Comparison of ENCODE assay signal across 18 mouse cellular contexts in the genomic region with DNA sequence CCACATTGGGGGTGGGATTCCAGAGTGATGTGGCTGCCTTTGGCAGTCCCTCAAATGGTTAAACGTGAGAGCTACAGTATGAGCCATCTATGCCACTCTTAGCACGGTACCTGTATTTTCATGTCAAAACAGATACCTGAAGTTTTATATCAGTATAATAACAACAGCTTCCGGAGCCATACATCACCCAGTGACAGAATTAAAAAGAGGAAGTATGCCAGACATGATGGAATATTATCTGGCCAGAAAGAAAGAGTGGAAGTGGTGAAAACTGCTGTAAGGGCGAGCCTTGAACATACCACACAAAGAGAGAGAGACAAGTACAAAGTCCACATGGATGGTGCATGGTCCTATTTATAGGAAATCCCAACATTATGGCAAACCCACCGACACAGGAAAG. TPM values are rescaled to one million over a fixed set of nuclear protein-coding genes. Genes with fewer than 3 reads are reported as not detected.
A peak's percentile ranks its signal among the peaks of the same experiment; 100 is the strongest.
DNase-seq lines count a peak whose midpoint lies in the region; ATAC-seq lines count a peak whose summit lies in the region.
"Had no signal": no experiment of that assay in that cellular context is flagged by ENCODE, and none has a peak within 500 bp of the region (broad histone marks: within the 10 kb centered on the region; RNA-seq: fewer than 3 reads in every experiment).

No protein-coding gene starts in this region.

- peak; percentile 19 for DNase-seq in 416B (ENCODE audit: low read depth)
- peak; percentile 75 for DNase-seq in MEL-GATA-1-ER (ENCODE audit: extremely low read depth, low read depth)
- DNase-seq in gastrocnemius, postnatal 4 days (ENCODE audit: low spot score in 2 of 2) = no peak
- DNase-seq in kidney, postnatal 14 days = no peak
- DNase-seq: adrenal gland, adult 2 months; adrenal gland, postnatal 10 days; adrenal gland, postnatal 25 days; cerebellum, adult 11 months; cerebellum, adult 18-20 months; cerebellum, adult 8-10 months; cerebellum, adult 9-11 months; cerebellum, postnatal 14 days; cerebellum, postnatal 36 days; embryo, embryonic 11 days had no signal

- ATAC-seq in megakaryocyte progenitor cell, adult 5-6 weeks (replicated peaks; ENCODE audit: poor library complexity) = 0 out of 2 replicates have a peak, but pooled peaks have one; percentile 7
- ATAC-seq: forebrain, embryonic 14.5 days; forebrain, embryonic 16.5 days had no signal

RNA-seq across cellular contexts. Expression of a gene that starts 22.6 kb away (rescaled TPM):
- not detected in 2 replicates for total RNA-seq in megakaryocyte progenitor cell, adult 5-6 weeks (2015)
- not detected in 2 replicates for total RNA-seq in megakaryocyte progenitor cell, adult 5-6 weeks (2017)
- 10 to 100 TPM; 12.4 to 13.8 TPM for total RNA-seq in gastrocnemius, postnatal 4 days (2021)
- total RNA-seq: common myeloid progenitor, adult 5-6 weeks had no signal

RNA-seq across cellular contexts. Expression of a gene that starts 32.2 kb away (rescaled TPM):
- total RNA-seq in megakaryocyte progenitor cell, adult 5-6 weeks (2015) = 20.7 and 22.1 TPM in 2 replicates
- total RNA-seq in megakaryocyte progenitor cell, adult 5-6 weeks (2017) = 31.9 and 32.2 TPM in 2 replicates
- 10 to 100 TPM; 22.6 to 24.3 TPM for total RNA-seq in gastrocnemius, postnatal 4 days (2021)

Comparison
In these comparisons a context has a peak if more than half of its experiments do, and no peak if none do; other contexts are left out.
1. DNase-seq: peak in 416B (single experiment) and MEL-GATA-1-ER (single experiment); none in gastrocnemius, postnatal 4 days (0 of 2) and kidney, postnatal 14 days (single experiment).
2. RNA of a gene that starts 22.6 kb away (total RNA-seq): 12.4 to 13.8 TPM in gastrocnemius, postnatal 4 days; not detected in megakaryocyte progenitor cell, adult 5-6 weeks; every median in the first group is over 10 times any median in the second.